Mouse (Mus musculus) CH12.LX (cell line): ENCODE data around the gene S100a10. TPM values are rescaled to one million over a fixed set of nuclear protein-coding genes. Genes with fewer than 3 reads are reported as not detected.

Experiments used
- DNase-seq: peaks from one replicate; pipeline ENCODE4 v3.0.0-alpha.2; 2013; ENCODE audit errors: extremely low read depth
- H3K27ac ChIP-seq: 2 replicates; pipeline ENCODE4 v1.5.1; 2012; ENCODE audit warnings: low read depth, mild to moderate bottlenecking, control low read depth, moderate library complexity; ENCODE audit not compliant: insufficient read depth
- H3K27me3 ChIP-seq: replicated peaks from 2 replicates; pipeline ENCODE3; 2012; ENCODE audit warnings: inconsistent platforms
- H3K36me3 ChIP-seq, 2 experiments: replicated peaks in 1 of 2; 2 replicates each; pipeline versions ENCODE3 to v1.6.1; 2012; ENCODE audit warnings: inconsistent platforms in 1 of 2, low read length in 1 of 2, mild to moderate bottlenecking in 1 of 2, mixed read lengths in 1 of 2, moderate library complexity in 1 of 2; ENCODE audit not compliant: control insufficient read depth in 1 of 2, insufficient read depth in 1 of 2
- H3K4me1 ChIP-seq, 2 experiments: 2 replicates each; pipeline ENCODE4 v1.6.1; 2012; ENCODE audit warnings: inconsistent platforms in 1 of 2, moderate library complexity in 1 of 2; ENCODE audit not compliant: insufficient read depth in 2 of 2, control insufficient read depth in 1 of 2
- H3K4me2 ChIP-seq: 2 replicates; pipeline ENCODE4 v1.6.1; 2012; ENCODE audit warnings: low read depth, mild to moderate bottlenecking, control low read depth; ENCODE audit not compliant: poor library complexity, insufficient read depth, severe bottlenecking
- H3K4me3 ChIP-seq, 3 experiments: fragments of 150-350 bp in 1 of 3; sonication (generic) in 1 of 3; replicated peaks in 1 of 3; 2 replicates each; pipeline versions ENCODE3 to v1.5.1; 2011 to 2012; ENCODE audit warnings: low read depth in 2 of 3, low read length in 2 of 3, mild to moderate bottlenecking in 2 of 3, moderate library complexity in 2 of 3, control low read depth in 1 of 3, improper control_type of control experiment in 1 of 3, inconsistent platforms in 1 of 3, mixed read lengths in 1 of 3; ENCODE audit not compliant: poor library complexity in 1 of 3
- H3K79me2 ChIP-seq: replicated peaks from 2 replicates; pipeline ENCODE4 v1.6.1; 2012; ENCODE audit warnings: mild to moderate bottlenecking, moderate library complexity; ENCODE audit not compliant: control insufficient read depth, poor library complexity, insufficient read depth, severe bottlenecking; ENCODE audit errors: extremely low read depth
- H3K9ac ChIP-seq: 2 replicates; pipeline ENCODE4 v1.6.1; 2012; ENCODE audit warnings: low read depth, mild to moderate bottlenecking, control low read depth, moderate library complexity; ENCODE audit not compliant: insufficient read depth
- H3K9me3 ChIP-seq: replicated peaks from 2 replicates; pipeline ENCODE3; 2012; ENCODE audit warnings: low read length, inconsistent platforms, mixed read lengths
- BHLHE40 ChIP-seq: IDR thresholded peaks from 2 replicates; pipeline ENCODE4 v1.6.1; 2011; ENCODE audit warnings: mild to moderate bottlenecking, low read depth, low read length, improper control_type of control experiment
- CHD1 ChIP-seq: IDR thresholded peaks from 2 replicates; pipeline ENCODE4 v1.6.1; 2012; ENCODE audit warnings: low read depth, low read length, improper control_type of control experiment, inconsistent platforms
- CHD2 ChIP-seq: IDR thresholded peaks from 2 replicates; pipeline ENCODE4 v1.6.1; 2011; ENCODE audit warnings: low read length, improper control_type of control experiment
- CTCF ChIP-seq, 2 experiments: IDR thresholded peaks in 1 of 2; conservative IDR thresholded peaks in 1 of 2; 2 replicates each; pipeline ENCODE4 v1.5.1; 2011 to 2012; ENCODE audit warnings: low read depth in 2 of 2, low read length in 2 of 2, improper control_type of control experiment in 1 of 2, inconsistent platforms in 1 of 2, mild to moderate bottlenecking in 1 of 2, moderate library complexity in 1 of 2
- E2F4 ChIP-seq: IDR thresholded peaks from 2 replicates; pipeline ENCODE4 v1.6.1; 2011; ENCODE audit warnings: low read depth, low read length, improper control_type of control experiment; ENCODE audit not compliant: insufficient replicate concordance
- ELF1 ChIP-seq: IDR thresholded peaks from 2 replicates; pipeline ENCODE4 v1.6.1; 2014; ENCODE audit warnings: low read depth, mild to moderate bottlenecking, inconsistent platforms, low read length, improper control_type of control experiment
- EP300 ChIP-seq: IDR thresholded peaks from 2 replicates; pipeline ENCODE4 v1.6.1; 2011; ENCODE audit warnings: low read length, improper control_type of control experiment
- ETS1 ChIP-seq: conservative IDR thresholded peaks from 2 replicates; pipeline ENCODE4 v1.6.1; 2012; ENCODE audit warnings: low read depth, mild to moderate bottlenecking, inconsistent platforms, low read length, improper control_type of control experiment, moderate library complexity
- GABPA ChIP-seq: IDR thresholded peaks from 2 replicates; pipeline ENCODE4 v1.6.1; 2012; ENCODE audit warnings: low read depth, low read length, improper control_type of control experiment, inconsistent platforms; ENCODE audit not compliant: insufficient replicate concordance
- HCFC1 ChIP-seq: IDR thresholded peaks from 2 replicates; pipeline ENCODE4 v1.6.1; 2012; ENCODE audit warnings: low read depth, mild to moderate bottlenecking, inconsistent platforms, low read length, improper control_type of control experiment
- IRF4 ChIP-seq: IDR thresholded peaks from 2 replicates; pipeline ENCODE4 v1.6.1; 2014; ENCODE audit warnings: low read depth, mild to moderate bottlenecking, inconsistent platforms, low read length, improper control_type of control experiment
- JUN ChIP-seq: IDR thresholded peaks from 2 replicates; pipeline ENCODE4 v1.6.1; 2011; ENCODE audit warnings: low read depth, mild to moderate bottlenecking, low read length, improper control_type of control experiment, moderate library complexity; ENCODE audit not compliant: insufficient read depth
- JUND ChIP-seq: conservative IDR thresholded peaks from 2 replicates; pipeline ENCODE4 v1.6.1; 2011; ENCODE audit warnings: low read depth, low read length, improper control_type of control experiment
- KAT2A ChIP-seq: IDR thresholded peaks from 2 replicates; pipeline ENCODE4 v1.6.1; 2012; ENCODE audit warnings: low read length, improper control_type of control experiment, inconsistent platforms; ENCODE audit not compliant: insufficient replicate concordance
- MAFK ChIP-seq: IDR thresholded peaks from 2 replicates; pipeline ENCODE4 v1.6.1; 2011; ENCODE audit warnings: low read length, improper control_type of control experiment; ENCODE audit not compliant: insufficient replicate concordance
- MAX ChIP-seq: IDR thresholded peaks from 2 replicates; pipeline ENCODE4 v1.6.1; 2011; ENCODE audit warnings: low read length, improper control_type of control experiment
- MAZ ChIP-seq: IDR thresholded peaks from 2 replicates; pipeline ENCODE4 v1.6.1; 2012; ENCODE audit warnings: low read depth, mild to moderate bottlenecking, inconsistent platforms, low read length, improper control_type of control experiment, moderate library complexity
- MEF2A ChIP-seq: IDR thresholded peaks from 2 replicates; pipeline ENCODE4 v1.6.1; 2014; ENCODE audit warnings: low read depth, mild to moderate bottlenecking, inconsistent platforms, low read length, improper control_type of control experiment, borderline replicate concordance
- MXI1 ChIP-seq: IDR thresholded peaks from 2 replicates; pipeline ENCODE4 v1.6.1; 2011; ENCODE audit warnings: mild to moderate bottlenecking, low read depth, low read length, improper control_type of control experiment
- MYC ChIP-seq: IDR thresholded peaks from 2 replicates; pipeline ENCODE4 v1.6.1; 2011; ENCODE audit warnings: low read depth, mild to moderate bottlenecking, improper control_type of control experiment, low read length
- NELFE ChIP-seq: IDR thresholded peaks from 2 replicates; pipeline ENCODE4 v1.6.1; 2011; ENCODE audit warnings: low read depth, low read length, improper control_type of control experiment
- NRF1 ChIP-seq: IDR thresholded peaks from 2 replicates; pipeline ENCODE4 v1.6.1; 2014; ENCODE audit warnings: low read depth, mild to moderate bottlenecking, inconsistent platforms, low read length, improper control_type of control experiment, moderate library complexity
- PAX5 ChIP-seq: IDR thresholded peaks from 2 replicates; pipeline ENCODE4 v1.6.1; 2012; ENCODE audit warnings: low read length, inconsistent platforms, mixed read lengths
- POLR2A ChIP-seq: IDR thresholded peaks from 2 replicates; pipeline ENCODE4 v1.6.1; 2011; ENCODE audit warnings: low read depth, mild to moderate bottlenecking, improper control_type of control experiment, low read length
- POLR2AphosphoS2 ChIP-seq: IDR thresholded peaks from 2 replicates; pipeline ENCODE4 v1.6.1; 2011; ENCODE audit warnings: low read depth, low read length, improper control_type of control experiment
- RAD21 ChIP-seq: IDR thresholded peaks from 2 replicates; pipeline ENCODE4 v1.6.1; 2011; ENCODE audit warnings: low read depth, mild to moderate bottlenecking, low read length, improper control_type of control experiment, moderate library complexity
- RCOR1 ChIP-seq: conservative IDR thresholded peaks from 2 replicates; pipeline ENCODE4 v1.6.1; 2012; ENCODE audit warnings: low read depth, mild to moderate bottlenecking, inconsistent platforms, low read length, improper control_type of control experiment
- SIN3A ChIP-seq: IDR thresholded peaks from 2 replicates; pipeline ENCODE4 v1.6.1; 2012; ENCODE audit warnings: low read length, improper control_type of control experiment, inconsistent platforms
- SMC3 ChIP-seq: IDR thresholded peaks from 2 replicates; pipeline ENCODE4 v1.6.1; 2011; ENCODE audit warnings: low read depth, low read length, improper control_type of control experiment
- TBP ChIP-seq: conservative IDR thresholded peaks from 2 replicates; pipeline ENCODE4 v1.6.1; 2011; ENCODE audit warnings: low read depth, low read length, improper control_type of control experiment
- TCF12 ChIP-seq: IDR thresholded peaks from 2 replicates; pipeline ENCODE4 v1.6.1; 2014; ENCODE audit warnings: low read depth, mild to moderate bottlenecking, inconsistent platforms, low read length, improper control_type of control experiment
- UBTF ChIP-seq: IDR thresholded peaks from 2 replicates; pipeline ENCODE4 v1.6.1; 2012; ENCODE audit warnings: low read depth, mild to moderate bottlenecking, inconsistent platforms, low read length, improper control_type of control experiment, moderate library complexity
- USF1 ChIP-seq: IDR thresholded peaks from 2 replicates; pipeline ENCODE4 v1.6.1; 2014; ENCODE audit warnings: low read depth, mild to moderate bottlenecking, inconsistent platforms, low read length, improper control_type of control experiment
- USF2 ChIP-seq: conservative IDR thresholded peaks from 2 replicates; pipeline ENCODE4 v1.6.1; 2011; ENCODE audit warnings: low read depth, low read length, improper control_type of control experiment
- ZC3H11A ChIP-seq: IDR thresholded peaks from 2 replicates; pipeline ENCODE4 v1.6.1; 2012; ENCODE audit warnings: low read depth, mild to moderate bottlenecking, inconsistent platforms, low read length, improper control_type of control experiment
- ZKSCAN1 ChIP-seq: IDR thresholded peaks from 2 replicates; pipeline ENCODE4 v1.6.1; 2012; ENCODE audit warnings: low read depth, inconsistent platforms, low read length, improper control_type of control experiment, borderline replicate concordance
- ZMIZ1 ChIP-seq: IDR thresholded peaks from 2 replicates; pipeline ENCODE4 v1.6.1; 2012; ENCODE audit warnings: low read depth, mild to moderate bottlenecking, inconsistent platforms, low read length, improper control_type of control experiment
- ZNF384 ChIP-seq: IDR thresholded peaks from 2 replicates; pipeline ENCODE4 v1.6.1; 2012; ENCODE audit warnings: low read depth, low read length, improper control_type of control experiment, inconsistent platforms
- dilution Hi-C: fragments of 300-500 bp; cut with MboI; formaldehyde crosslinking; loops from 2 replicates; pipeline ENCODE4 v1.14.3; 2020; ENCODE audit warnings: low sequenced_read_pairs; ENCODE audit not compliant: extremely low pct_unique_long_range_greater_than_20kb, extremely low pct_ligation_motif_present
- in situ Hi-C: fragments of 300-500 bp; cut with MboI; formaldehyde crosslinking; loops from 3 replicates; pipeline ENCODE4 v1.14.3; 2019; ENCODE audit warnings: low sequenced_read_pairs, low pct_ligation_motif_present, low pct_unique_long_range_greater_than_20kb, mixed read lengths
- polyA plus RNA-seq: library from polyadenylated mRNA; unstranded; fragments of >175 nt; gene quantifications from 2 replicates; pipeline ENCODE4 v1.2.1, GENCODE M21; 2012; ENCODE audit warnings: low read depth; ENCODE audit not compliant: insufficient read length
- total RNA-seq, 2 experiments: library from RNA; depleted of rRNA; stranded (reverse); fragments of 300-350 nt in 1 of 2; fragments of >200 nt in 1 of 2; gene quantifications; 2 replicates each; pipeline ENCODE4 v1.2.3; 2012 to 2014

S100a10 gene
- total and polyA plus RNA-seq, 3 experiments, result 213 to 429 (median 352) TPM

- Histone ChIP-seq H3K4me2 (peak within 1 kb of the TSS; percentile 75), H3K36me3 (peaks cover 19 to 26% of the 10 kb centered on the region in 2 experiments), H3K27me3 (peaks cover 2% of the 10 kb centered on the region), H3K9me3 (no peaks in the 10 kb centered on the region), H3K79me2 (peaks cover 35% of the 10 kb centered on the region), H3K9ac (peak within 1 kb of the TSS; percentile 99), H3K27ac (peak within 1 kb of the TSS; percentile 73), H3K4me1 (peaks cover 12 to 30% of the 10 kb centered on the region in 2 experiments), H3K4me3 (peak within 1 kb of the TSS; percentile 81 to 88 (median 84))
- no peak for TF ChIP-seq JUN
- no peak for TF ChIP-seq EP300
- no peak for TF ChIP-seq KAT2A
- TF ChIP-seq UBTF, result 0 out of 2 replicates have a peak, but pooled peaks have one; percentile 13
- no peak for TF ChIP-seq RAD21
- no peak for TF ChIP-seq ETS1
- TF ChIP-seq CHD1, result peak; percentile 88
- TF ChIP-seq ZMIZ1, result peak; percentile 87
- TF ChIP-seq USF1, result no peak
- TF ChIP-seq SMC3, result no peak
- TF ChIP-seq JUND, result no peak
- TF ChIP-seq POLR2AphosphoS2, result peak; percentile 91; the same call in 1 of the 2 replicates
- TF ChIP-seq GABPA, result no peak
- TF ChIP-seq SIN3A, result peak; percentile 59
- TF ChIP-seq HCFC1, result no peak
- TF ChIP-seq POLR2A, result peak; percentile 94
- no peak for TF ChIP-seq BHLHE40
- peak in 1 of 2 experiments; percentile 22; a peak in 1 of 4 replicates for TF ChIP-seq CTCF (conservative IDR thresholded peaks at IDR 0.05 in 1 of 2, IDR thresholded peaks at IDR 0.05 in 1 of 2; ENCODE audit: low read depth in 2 of 2, low read length in 2 of 2)
- no peak for TF ChIP-seq MAX
- no peak for TF ChIP-seq RCOR1
- no peak for TF ChIP-seq E2F4
- TF ChIP-seq ZNF384, result no peak
- TF ChIP-seq NELFE, result peak; percentile 96
- no peak for TF ChIP-seq MAFK
- TF ChIP-seq USF2, result no peak
- no peak for TF ChIP-seq ZKSCAN1
- TF ChIP-seq ELF1, result no peak; the same call in 1 of the 2 replicates
- TF ChIP-seq NRF1, result no peak
- peak; percentile 29; the same call in 1 of the 2 replicates for TF ChIP-seq MAZ
- TF ChIP-seq TBP, result peak; percentile 63; the same call in 1 of the 2 replicates
- TF ChIP-seq MXI1, result peak; percentile 73
- TF ChIP-seq ZC3H11A, result no peak
- no peak for TF ChIP-seq MYC
- no peak for TF ChIP-seq PAX5
- TF ChIP-seq MEF2A, result no peak
- TF ChIP-seq IRF4, result 0 out of 2 replicates have a peak, but pooled peaks have one; percentile 7
- peak; percentile 77; the same call in 1 of the 2 replicates for TF ChIP-seq TCF12
- TF ChIP-seq CHD2, result no peak
- DNase-seq, result peak; percentile 75
- dilution Hi-C loops, result no loop called here
- in situ Hi-C loops, result no loop called here
Observed at GRCm38 (mm10) chr3:93520330-93521193, 34.3 kb upstream of the S100a10 start, which contains the start of gene S100a11. TSS of gene S100a11 (plus strand) at chr3:93520488.
